Mouse (Mus musculus): ENCODE results near the gene Hspb8. TPM values are rescaled to one million over a fixed set of nuclear protein-coding genes. Genes with fewer than 3 reads are reported as not detected.

The Hspb8 gene
- polyA plus RNA-seq, 1 experiment from 2014 or later, result 8.0 TPM

DNA sequence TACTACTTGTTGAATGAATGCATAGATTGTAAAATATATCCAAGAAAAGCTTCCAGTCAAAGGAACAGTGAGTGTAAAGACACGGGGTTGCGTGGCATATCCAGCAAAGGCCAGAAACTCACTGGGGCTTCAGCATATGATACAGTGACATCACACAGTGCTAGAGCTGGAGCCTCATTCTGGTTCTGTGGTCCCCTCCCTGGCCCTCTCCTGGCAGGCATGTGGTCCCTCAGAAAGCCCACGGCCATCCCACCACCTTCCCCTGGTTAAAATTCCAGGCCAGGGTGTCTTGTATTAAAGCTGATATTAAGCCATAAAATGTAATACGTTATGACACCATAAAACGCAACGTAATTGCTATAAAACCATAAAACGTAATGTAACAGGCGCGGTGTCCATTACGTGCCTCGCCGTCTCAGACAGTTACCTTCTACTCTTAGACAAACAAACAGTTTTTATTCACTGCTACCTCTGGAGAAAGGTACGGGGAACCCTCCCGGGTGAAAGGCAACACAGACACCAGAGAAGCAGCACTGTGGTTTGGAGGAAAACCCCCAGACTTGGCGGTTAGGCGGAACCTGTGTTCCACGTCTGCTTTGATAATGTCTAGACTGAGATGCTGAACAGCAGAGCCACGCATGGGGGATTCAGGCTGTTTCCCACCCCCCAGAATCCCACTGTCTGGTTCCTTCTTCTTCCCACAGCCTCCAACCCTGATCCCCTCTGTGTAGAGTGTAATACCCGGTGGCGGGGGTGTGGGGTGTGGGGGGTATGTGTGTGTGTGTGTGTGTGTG, 55.6 kb downstream of the Hspb8 start:
- no peak overlapping the region for H3K27ac ChIP-seq (ENCODE audit: low read depth, low read length)
- no peaks in the 10 kb centered on the region for H3K36me3 ChIP-seq (ENCODE audit: control insufficient read depth, insufficient read depth, low read length)
- no peak overlapping the region for H3K4me3 ChIP-seq (ENCODE audit: low read depth, low read length)
- H3K9ac ChIP-seq (ENCODE audit: low read length), result no peak overlapping the region
- H3K4me1 ChIP-seq (replicated peaks; ENCODE audit: control insufficient read depth, insufficient read depth, low read length), result no peaks in the 10 kb centered on the region
- no peak overlapping the region for H3K4me2 ChIP-seq (ENCODE audit: low read depth, low read length, severe bottlenecking)
- no peaks in the 10 kb centered on the region for H3K27me3 ChIP-seq (ENCODE audit: control insufficient read depth, insufficient read depth, low read length)
- WGBS, result 92% methylated on average over 20 of the region's 20 CpGs
- ATAC-seq (replicated peaks; ENCODE audit: low FRiP score), result no peak
- DNase-seq (ENCODE audit: low spot score), result no peak
- H3K9me3 ChIP-seq (ENCODE audit: control insufficient read depth, low read length), result no peaks in the 10 kb centered on the region

DNA sequence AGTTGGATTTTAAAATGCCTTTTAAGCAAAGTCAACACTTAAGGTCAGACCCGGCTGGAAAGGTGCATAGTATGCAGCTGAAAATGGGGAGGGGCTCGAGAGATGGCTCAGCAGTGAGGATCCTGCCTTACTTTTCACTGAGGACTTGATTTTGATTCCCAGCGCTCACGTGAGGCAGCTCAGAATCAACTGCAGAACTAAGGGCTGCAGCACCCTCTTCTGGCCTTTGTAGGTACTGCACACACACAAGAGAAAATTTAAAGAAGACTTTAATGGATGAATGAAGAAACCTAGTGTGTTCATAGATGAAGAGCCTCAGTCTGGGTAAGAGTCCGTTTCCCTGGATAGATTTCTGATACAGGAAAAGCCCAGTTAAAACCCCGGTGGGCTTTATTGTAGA, 61.3 kb downstream of the Hspb8 start:
- no peaks in the 10 kb centered on the region for H3K27me3 ChIP-seq (ENCODE audit: control insufficient read depth, insufficient read depth, low read length)
- H3K9me3 ChIP-seq (ENCODE audit: control insufficient read depth, low read length), result peaks cover 2% of the 10 kb centered on the region; the same call in 1 of the 2 replicates
- no peak overlapping the region for H3K9ac ChIP-seq (ENCODE audit: low read length)
- ATAC-seq (replicated peaks; ENCODE audit: low FRiP score), result no peak
- DNase-seq (ENCODE audit: low spot score), result no peak
- H3K36me3 ChIP-seq (ENCODE audit: control insufficient read depth, insufficient read depth, low read length), result no peaks in the 10 kb centered on the region
- H3K4me3 ChIP-seq (ENCODE audit: low read depth, low read length), result no peak overlapping the region
- 76% methylated on average over 6 of the region's 6 CpGs for WGBS
- no peak overlapping the region for H3K27ac ChIP-seq (ENCODE audit: low read depth, low read length)
- H3K4me2 ChIP-seq (ENCODE audit: low read depth, low read length, severe bottlenecking), result no peak overlapping the region
- no peaks in the 10 kb centered on the region for H3K4me1 ChIP-seq (replicated peaks; ENCODE audit: control insufficient read depth, insufficient read depth, low read length)

DNA sequence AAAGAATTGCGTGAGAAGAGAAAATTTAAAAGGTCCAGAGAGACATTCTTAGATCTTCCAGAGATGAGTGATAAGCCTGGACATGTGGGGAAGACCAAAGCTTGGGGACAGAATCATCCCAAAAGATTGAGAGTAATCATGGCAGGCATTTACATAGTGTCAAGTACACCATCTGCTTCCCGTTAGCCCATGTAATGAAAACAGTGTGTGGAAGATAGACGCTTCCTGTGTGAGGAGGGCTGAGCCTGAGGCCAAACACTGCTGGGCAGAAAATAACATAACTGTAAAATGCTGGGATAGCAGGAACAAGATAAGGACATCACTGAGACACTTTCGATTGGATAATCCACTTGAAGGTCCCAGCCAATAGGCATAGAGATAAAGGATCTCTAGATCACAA, 61.9 kb downstream of the Hspb8 start:
- H3K9me3 ChIP-seq (ENCODE audit: control insufficient read depth, low read length), result peaks cover 2% of the 10 kb centered on the region; the same call in 1 of the 2 replicates
- no peak overlapping the region for H3K4me3 ChIP-seq (ENCODE audit: low read depth, low read length)
- ATAC-seq (replicated peaks; ENCODE audit: low FRiP score) (no peak), DNase-seq (ENCODE audit: low spot score) (no peak)
- H3K27ac ChIP-seq (ENCODE audit: low read depth, low read length), result no peak overlapping the region
- 76% methylated on average over 4 of the region's 4 CpGs for WGBS
- H3K4me2 ChIP-seq (ENCODE audit: low read depth, low read length, severe bottlenecking), result no peak overlapping the region
- no peak overlapping the region for H3K9ac ChIP-seq (ENCODE audit: low read length)
- H3K36me3 ChIP-seq (ENCODE audit: control insufficient read depth, insufficient read depth, low read length), result no peaks in the 10 kb centered on the region
- no peaks in the 10 kb centered on the region for H3K27me3 ChIP-seq (ENCODE audit: control insufficient read depth, insufficient read depth, low read length)
- no peaks in the 10 kb centered on the region for H3K4me1 ChIP-seq (replicated peaks; ENCODE audit: control insufficient read depth, insufficient read depth, low read length)

Other genes starting within 250 kb of the Hspb8 start
- gene Ccdc60, start 133.9 kb downstream of the Hspb8 start, polyA plus RNA-seq (2014; fragmentation: Nextera tagmentation; extraction: Ambion mirVana), result 0.92 and 1.6 TPM in 2 replicates
- 19.2 and 19.5 TPM in 2 replicates for gene Srrm4, start 169.0 kb upstream of the Hspb8 start, polyA plus RNA-seq (2014; fragmentation: Nextera tagmentation; extraction: Ambion mirVana)

Data from forebrain, embryonic 11.5 days (tissue).